16 mouse cellular contexts compared by ENCODE assay signal in the genomic region with DNA sequence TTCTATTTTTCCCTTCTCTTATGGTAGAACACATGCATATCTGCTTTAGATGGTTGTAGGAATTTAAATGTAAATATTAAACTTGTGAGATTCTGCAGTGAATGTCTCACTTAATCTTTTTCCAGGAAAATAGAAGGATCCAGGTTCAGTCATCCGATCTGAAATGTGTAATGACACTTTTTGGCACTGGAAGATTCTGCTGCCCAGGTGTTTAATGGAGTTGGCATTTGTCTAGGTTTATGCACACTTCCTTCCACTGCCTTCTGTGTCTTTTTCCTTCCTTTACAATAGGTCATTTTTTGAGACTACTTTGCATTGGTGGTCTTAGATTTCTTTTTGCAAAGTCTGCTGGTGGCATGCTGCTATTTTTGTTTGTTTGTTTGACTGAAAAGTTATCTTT.
"Had no signal": no experiment of that assay in that cellular context is flagged by ENCODE, and none has a peak within 500 bp of the region (broad histone marks: within the 10 kb centered on the region; RNA-seq: fewer than 3 reads in every experiment).

No protein-coding gene starts in this region.

- H3K9me3 ChIP-seq: liver, embryonic 15.5 days; midbrain, embryonic 10.5 days; midbrain, embryonic 15.5 days; neural tube, embryonic 13.5 days had no signal

- H3K4me3 ChIP-seq: liver, embryonic 15.5 days; midbrain, embryonic 10.5 days; midbrain, embryonic 15.5 days; neural tube, embryonic 13.5 days had no signal

- H3K4me2 ChIP-seq: liver, embryonic 11.5 days; liver, embryonic 15.5 days; midbrain, embryonic 15.5 days; neural tube, embryonic 13.5 days had no signal

- H3K27ac ChIP-seq: kidney, postnatal 0 days; liver, embryonic 15.5 days; midbrain, embryonic 10.5 days; midbrain, embryonic 15.5 days; neural tube, embryonic 13.5 days; stomach, postnatal 0 days had no signal

- ATAC-seq: lung, postnatal 0 days; midbrain, embryonic 15.5 days had no signal

- H3K27me3 ChIP-seq: liver, embryonic 15.5 days; midbrain, embryonic 15.5 days; neural tube, embryonic 13.5 days had no signal

- H3K9ac ChIP-seq: liver, embryonic 15.5 days; midbrain, embryonic 15.5 days; neural tube, embryonic 13.5 days had no signal

- H3K36me3 ChIP-seq: liver, embryonic 15.5 days; midbrain, embryonic 10.5 days; midbrain, embryonic 15.5 days; neural tube, embryonic 13.5 days had no signal

- DNase-seq: kidney, postnatal 36 days; layer of hippocampus, adult 9-11 months; layer of hippocampus, postnatal 36 days; lung, adult 2 months; lung, postnatal 36 days; retina, postnatal 1 day; right cerebral cortex, postnatal 25 days; thymus, postnatal 14 days had no signal

- H3K4me1 ChIP-seq: liver, embryonic 15.5 days; midbrain, embryonic 10.5 days; neural tube, embryonic 13.5 days had no signal
